In genomic region chr2:168588591-168589367, GRCm38 (mm10) we compare ENCODE assay signal across 8 mouse cellular contexts. TPM values are rescaled to one million over a fixed set of nuclear protein-coding genes. Genes with fewer than 3 reads are reported as not detected.
DNase-seq lines count a peak whose midpoint lies in the region; ATAC-seq and TF ChIP-seq lines count a peak whose summit lies in the region.

No protein-coding gene starts in this region.

- no peak overlapping the region for H3K4me3 ChIP-seq in forebrain, embryonic 13.5 days
- no peak overlapping the region for H3K4me3 ChIP-seq in forebrain, embryonic 11.5 days (ENCODE audit: low read depth, low read length)
- H3K4me3 ChIP-seq in lung, embryonic 16.5 days (ENCODE audit: low read length), result no peak overlapping the region
- H3K4me3 ChIP-seq in small intestine, adult 2 months (ENCODE audit: low read depth, low read length), result peak overlapping the region; percentile 75

- no peak for DNase-seq in forebrain, embryonic 11.5 days (ENCODE audit: low spot score)
- DNase-seq in lung, adult 18-20 months, result no peak
- DNase-seq in spleen, postnatal 10 days (ENCODE audit: low spot score in 2 of 2), result no peak
- DNase-seq in adipocyte (ENCODE audit: low spot score), result no peak

- no peak for TF ChIP-seq POLR2A in small intestine, adult 2 months (IDR thresholded peaks at IDR 0.05; ENCODE audit: low read depth, low read length)

- H3K27me3 ChIP-seq in forebrain, embryonic 13.5 days, result peaks cover 32% of the 10 kb centered on the region
- H3K27me3 ChIP-seq in forebrain, embryonic 11.5 days (ENCODE audit: control insufficient read depth, insufficient read depth, low read length), result peaks cover 19% of the 10 kb centered on the region
- H3K27me3 ChIP-seq in lung, embryonic 16.5 days (ENCODE audit: control insufficient read depth, insufficient read depth, low read depth, low read length), result peaks cover 17% of the 10 kb centered on the region
- no peaks in the 10 kb centered on the region for H3K27me3 ChIP-seq in small intestine, adult 2 months (ENCODE audit: control insufficient read depth, insufficient read depth, low read length)

- H3K4me1 ChIP-seq in forebrain, embryonic 13.5 days, result peaks cover 42% of the 10 kb centered on the region
- peaks cover 12% of the 10 kb centered on the region; the same call in 1 of the 2 replicates for H3K4me1 ChIP-seq in forebrain, embryonic 11.5 days (replicated peaks; ENCODE audit: control insufficient read depth, insufficient read depth, low read length)
- peaks cover 3% of the 10 kb centered on the region for H3K4me1 ChIP-seq in lung, embryonic 16.5 days (replicated peaks; ENCODE audit: control insufficient read depth, insufficient read depth, low read length)
- H3K4me1 ChIP-seq in small intestine, adult 2 months (ENCODE audit: control insufficient read depth, insufficient read depth, insufficient read length, low read length), result peaks cover 7% of the 10 kb centered on the region

- no peak overlapping the region for H3K9ac ChIP-seq in forebrain, embryonic 13.5 days
- H3K9ac ChIP-seq in forebrain, embryonic 11.5 days (ENCODE audit: low read length), result no peak overlapping the region
- H3K9ac ChIP-seq in lung, embryonic 16.5 days (ENCODE audit: low read length), result no peak overlapping the region

- H3K4me2 ChIP-seq in forebrain, embryonic 13.5 days, result peak overlapping the region; percentile 79
- no peak overlapping the region for H3K4me2 ChIP-seq in forebrain, embryonic 11.5 days (ENCODE audit: low read depth, low read length, severe bottlenecking)
- H3K4me2 ChIP-seq in lung, embryonic 16.5 days (ENCODE audit: low read depth, low read length), result peak overlapping the region; percentile 64; the same call in 1 of the 2 replicates

- peak overlapping the region; percentile 44 for H3K27ac ChIP-seq in forebrain, embryonic 13.5 days
- no peak overlapping the region for H3K27ac ChIP-seq in forebrain, embryonic 11.5 days (ENCODE audit: low read depth, low read length)
- H3K27ac ChIP-seq in lung, embryonic 16.5 days (ENCODE audit: low read length), result no peak overlapping the region
- H3K27ac ChIP-seq in small intestine, adult 2 months (ENCODE audit: insufficient read depth, low read depth, low read length), result no peak overlapping the region

- no peaks in the 10 kb centered on the region for H3K36me3 ChIP-seq in forebrain, embryonic 13.5 days (ENCODE audit: poor library complexity, severe bottlenecking)
- no peaks in the 10 kb centered on the region for H3K36me3 ChIP-seq in forebrain, embryonic 11.5 days (ENCODE audit: control insufficient read depth, insufficient read depth, low read length)
- H3K36me3 ChIP-seq in lung, embryonic 16.5 days (ENCODE audit: control insufficient read depth, insufficient read depth, low read length), result no peaks in the 10 kb centered on the region
- H3K36me3 ChIP-seq in small intestine, adult 2 months (ENCODE audit: control insufficient read depth, insufficient read depth, low read length), result no peaks in the 10 kb centered on the region

- TF ChIP-seq CTCF in small intestine, adult 2 months (IDR thresholded peaks at IDR 0.05; ENCODE audit: extremely low read depth, insufficient read length, insufficient replicate concordance, low read depth, low read length), result no peak

- ATAC-seq in forebrain, embryonic 13.5 days, result peak; percentile 73
- no peak for ATAC-seq in forebrain, embryonic 11.5 days (replicated peaks; ENCODE audit: low FRiP score)
- no peak for ATAC-seq in lung, embryonic 16.5 days (ENCODE audit: low read depth)
- peak; percentile 67 to 79 for ATAC-seq in hematopoietic stem cell, adult 5-6 weeks (replicated peaks in 1 of 2; ENCODE audit: insufficient read depth in 1 of 2, low FRiP score in 2 of 2, low TSS enrichment in 1 of 2, low read depth in 1 of 2, poor library complexity in 2 of 2, severe bottlenecking in 2 of 2)

- no peaks in the 10 kb centered on the region for H3K9me3 ChIP-seq in forebrain, embryonic 13.5 days (replicated peaks)
- H3K9me3 ChIP-seq in forebrain, embryonic 11.5 days (ENCODE audit: control insufficient read depth, low read length), result no peaks in the 10 kb centered on the region
- no peaks in the 10 kb centered on the region for H3K9me3 ChIP-seq in lung, embryonic 16.5 days (ENCODE audit: control insufficient read depth, low read length)

- WGBS in forebrain, embryonic 13.5 days, result 39% methylated on average over 11 of the region's 11 CpGs
- WGBS in forebrain, embryonic 11.5 days, result 62% methylated on average over 11 of the region's 11 CpGs
- WGBS in lung, embryonic 16.5 days, result 44% methylated on average over 11 of the region's 11 CpGs
- 55% methylated on average over 11 of the region's 11 CpGs for WGBS in small intestine, adult 2 months

RNA-seq across cellular contexts. Expression of gene Nfatc2, which starts 12.7 kb away (rescaled TPM):
- 1.5 and 1.7 TPM in 2 replicates for polyA plus RNA-seq in forebrain, embryonic 13.5 days (2015; fragmentation: Nextera tagmentation; extraction: Ambion mirVana)
- polyA plus RNA-seq in forebrain, embryonic 11.5 days (2014; fragmentation: Nextera tagmentation; extraction: Ambion mirVana), result 0.55 and 0.89 TPM in 2 replicates
- 1.6 TPM in 2 replicates for polyA plus RNA-seq in lung, embryonic 16.5 days (2015; fragmentation: Nextera tagmentation; extraction: Ambion mirVana)
- total RNA-seq in hematopoietic stem cell, adult 5-6 weeks (2017), result 5.6 and 9.6 TPM in 2 replicates
- polyA plus RNA-seq in small intestine, adult 2 months (2012; rRNA removed), result 3.9 and 4.3 TPM in 2 replicates

Comparison
In these comparisons a context has a peak if more than half of its experiments do, and no peak if none do; other contexts are left out.
1. ATAC-seq: peak in forebrain, embryonic 13.5 days (single experiment) and hematopoietic stem cell, adult 5-6 weeks (2 of 2); none in forebrain, embryonic 11.5 days (single experiment) and lung, embryonic 16.5 days (single experiment).